Mouse (Mus musculus): Measurements from ENCODE around the gene Myo1h. TPM values are rescaled to one million over a fixed set of nuclear protein-coding genes. Genes with fewer than 3 reads are reported as not detected.

Myo1h gene
- polyA plus RNA-seq, 1 experiment from 2014 or later = 2.2 TPM

DNA sequence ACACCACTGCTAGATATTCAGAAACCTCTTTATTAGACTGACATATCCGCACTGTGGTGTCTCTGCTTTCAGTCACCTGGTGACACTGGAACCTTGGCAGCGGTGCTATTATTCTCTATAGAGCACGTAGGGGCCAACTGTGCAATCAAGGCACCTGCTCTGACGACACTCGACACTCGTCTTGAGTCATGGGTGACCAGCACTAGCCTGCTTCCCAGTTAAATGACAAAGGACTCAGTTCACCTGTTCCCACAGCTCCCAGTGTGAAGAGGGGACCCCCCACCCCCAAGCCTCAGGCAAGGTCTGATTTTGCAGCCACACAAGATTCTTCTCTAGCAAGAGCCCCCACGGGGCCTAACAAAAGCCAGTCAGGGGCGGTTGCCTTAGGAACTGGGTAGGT is 13.6 kb upstream of the Myo1h start:
- ATAC-seq (ENCODE audit: insufficient number of reproducible peaks, low FRiP score, low TSS enrichment, low read depth) = no peak
- H3K4me3 ChIP-seq = no peak overlapping the region
- H3K36me3 ChIP-seq = no peaks in the 10 kb centered on the region
- no peak overlapping the region for H3K27ac ChIP-seq
- 21% methylated on average over 8 of the region's 8 CpGs for WGBS
- H3K9ac ChIP-seq = no peak overlapping the region
- H3K9me3 ChIP-seq = no peaks in the 10 kb centered on the region
- peaks cover 83% of the 10 kb centered on the region for H3K27me3 ChIP-seq
- H3K4me2 ChIP-seq = no peak overlapping the region
- H3K4me1 ChIP-seq = peaks cover 15% of the 10 kb centered on the region

DNA sequence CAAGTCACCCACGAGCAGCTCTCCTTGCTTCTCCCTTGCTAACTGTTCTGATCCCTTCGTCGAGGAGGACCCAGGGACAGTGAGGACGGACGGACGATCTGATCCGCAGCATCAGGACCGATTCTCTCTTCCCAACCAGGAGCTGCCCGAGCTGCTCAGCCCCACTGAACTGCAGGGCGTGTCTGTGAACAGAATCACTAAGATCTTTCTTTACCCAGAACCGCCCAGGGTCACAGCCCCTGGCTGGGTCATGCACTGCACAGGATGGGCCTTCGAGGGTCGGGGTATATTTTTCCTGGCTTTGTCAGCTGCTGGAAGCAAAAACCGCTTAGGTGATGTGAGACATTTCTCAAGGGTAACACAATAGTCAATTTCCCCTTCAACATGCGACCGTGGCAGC is 13.0 kb upstream of the Myo1h start:
- Histone ChIP-seq H3K9ac (no peak overlapping the region), H3K4me1 (peaks cover 15% of the 10 kb centered on the region), H3K9me3 (no peaks in the 10 kb centered on the region), H3K4me3 (no peak overlapping the region), H3K27ac (no peak overlapping the region), H3K4me2 (no peak overlapping the region), H3K27me3 (peaks cover 78% of the 10 kb centered on the region), H3K36me3 (no peaks in the 10 kb centered on the region)
- WGBS = 37% methylated on average over 16 of the region's 16 CpGs
- ATAC-seq (ENCODE audit: insufficient number of reproducible peaks, low FRiP score, low TSS enrichment, low read depth) = no peak

DNA sequence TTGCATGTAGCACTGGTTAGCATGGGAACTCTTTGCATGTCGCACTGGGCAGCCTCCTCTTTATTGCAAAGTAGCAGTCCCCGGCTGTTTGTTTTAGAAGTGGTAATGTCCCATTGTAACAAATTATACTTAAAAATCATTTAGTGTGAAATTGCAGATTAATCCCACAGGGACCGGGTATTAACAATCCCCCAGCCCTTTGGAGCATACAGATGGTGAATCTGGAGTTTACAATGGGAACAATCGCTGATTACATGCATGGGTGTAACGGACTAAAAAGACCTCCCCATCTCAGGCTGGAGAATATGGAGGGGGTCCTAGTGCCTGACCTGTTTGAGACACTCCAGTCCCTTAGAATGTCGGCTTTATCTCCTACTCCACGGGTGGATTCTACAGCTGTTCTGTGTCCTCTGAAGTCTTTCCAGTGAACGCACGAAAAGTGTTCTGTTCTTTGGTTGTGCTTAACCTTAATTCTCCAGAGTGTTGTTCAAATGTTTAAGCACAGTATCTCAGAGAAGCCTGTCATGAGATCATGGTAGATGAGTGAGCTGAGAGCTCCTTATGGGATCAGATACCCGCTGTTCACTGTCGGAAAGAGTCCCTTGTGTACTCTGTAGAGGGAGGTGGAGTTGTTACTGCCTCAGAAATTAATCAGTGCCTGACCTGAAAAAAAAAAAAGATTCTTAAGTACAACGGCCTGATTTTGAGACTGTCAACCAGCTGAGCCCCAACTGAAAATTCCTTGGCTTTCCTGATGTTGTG is 9.4 kb upstream of the Myo1h start:
- WGBS = 51% methylated on average over 12 of the region's 12 CpGs
- Histone ChIP-seq H3K9me3 (no peaks in the 10 kb centered on the region), H3K4me2 (no peak overlapping the region), H3K4me1 (no peaks in the 10 kb centered on the region; the same call in none of the 2 replicates), H3K9ac (no peak overlapping the region), H3K4me3 (no peak overlapping the region), H3K27me3 (peaks cover 42% of the 10 kb centered on the region), H3K36me3 (no peaks in the 10 kb centered on the region), H3K27ac (no peak overlapping the region)
- no peak for ATAC-seq (ENCODE audit: insufficient number of reproducible peaks, low FRiP score, low TSS enrichment, low read depth)

DNA sequence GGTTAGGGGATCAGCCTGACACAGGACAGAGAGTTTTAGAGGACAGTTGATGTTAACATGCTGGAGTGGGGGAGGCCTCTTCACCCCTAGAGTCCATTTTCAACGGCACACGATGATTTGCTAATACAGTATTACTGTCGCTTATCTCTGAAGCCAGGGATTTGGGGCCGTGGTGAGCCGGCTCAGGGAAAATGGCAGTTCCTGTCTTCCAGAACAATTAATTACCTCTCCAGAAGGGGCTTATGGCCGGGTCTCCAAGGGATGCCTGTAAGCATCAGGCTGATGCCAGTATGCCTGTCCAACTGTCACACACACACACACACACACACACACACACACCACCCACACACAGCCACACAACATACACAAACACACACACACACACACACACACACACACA is 6.6 kb upstream of the Myo1h start:
- H3K27me3 ChIP-seq = peaks cover 14% of the 10 kb centered on the region
- ATAC-seq (ENCODE audit: insufficient number of reproducible peaks, low FRiP score, low TSS enrichment, low read depth) = no peak
- no peaks in the 10 kb centered on the region for H3K36me3 ChIP-seq
- no peak overlapping the region for H3K4me2 ChIP-seq
- no peaks in the 10 kb centered on the region; the same call in 1 of the 2 replicates for H3K4me1 ChIP-seq
- H3K27ac ChIP-seq = no peak overlapping the region
- no peak overlapping the region for H3K9ac ChIP-seq
- H3K4me3 ChIP-seq = no peak overlapping the region
- 44% methylated on average over 6 of the region's 6 CpGs for WGBS
- no peaks in the 10 kb centered on the region for H3K9me3 ChIP-seq

DNA sequence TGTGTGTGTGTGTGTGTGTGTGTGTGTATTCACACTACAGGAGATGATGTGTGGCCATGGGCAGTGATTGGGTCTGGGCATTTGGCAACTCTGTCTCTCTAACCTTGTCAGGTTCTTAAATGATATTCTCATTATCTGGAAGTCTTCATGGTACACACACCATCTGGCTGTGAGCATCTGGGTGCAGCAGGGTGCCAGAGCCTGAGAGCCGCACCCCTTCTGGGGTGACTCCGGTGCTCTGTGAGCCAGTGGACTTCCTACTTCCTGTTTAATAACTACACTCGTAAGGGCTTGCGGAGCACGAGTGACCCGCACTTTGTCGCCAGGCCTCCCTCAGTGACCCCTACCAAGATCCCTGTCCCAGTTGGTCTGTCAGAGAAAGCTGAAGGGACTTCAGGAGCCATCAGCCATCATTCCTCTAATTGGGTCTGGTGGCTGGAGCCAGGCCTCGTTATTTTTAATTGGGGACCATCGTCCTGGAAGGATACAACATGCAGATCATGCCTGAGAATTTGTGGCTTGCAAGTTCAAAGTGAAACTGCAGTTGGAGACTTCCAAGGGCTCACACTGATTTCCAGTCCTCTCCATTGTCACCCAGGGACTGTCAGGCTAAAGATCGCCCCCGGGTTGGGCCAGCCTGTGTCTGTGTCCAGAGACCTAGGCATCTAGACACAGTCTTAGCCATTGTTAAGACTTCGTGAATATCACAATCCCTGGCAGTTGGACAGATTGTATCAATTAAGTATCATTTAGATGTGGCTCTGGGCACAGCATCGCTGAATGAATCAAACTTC is 4.2 kb upstream of the Myo1h start:
- 38% methylated on average over 13 of the region's 13 CpGs for WGBS
- H3K4me3 ChIP-seq = no peak overlapping the region
- ATAC-seq (ENCODE audit: insufficient number of reproducible peaks, low FRiP score, low TSS enrichment, low read depth) = no peak
- H3K9me3 ChIP-seq = no peaks in the 10 kb centered on the region
- no peak overlapping the region for H3K4me2 ChIP-seq
- no peaks in the 10 kb centered on the region for H3K27me3 ChIP-seq
- no peak overlapping the region for H3K27ac ChIP-seq
- no peaks in the 10 kb centered on the region for H3K36me3 ChIP-seq
- H3K4me1 ChIP-seq = no peaks in the 10 kb centered on the region; the same call in 1 of the 2 replicates
- no peak overlapping the region for H3K9ac ChIP-seq

DNA sequence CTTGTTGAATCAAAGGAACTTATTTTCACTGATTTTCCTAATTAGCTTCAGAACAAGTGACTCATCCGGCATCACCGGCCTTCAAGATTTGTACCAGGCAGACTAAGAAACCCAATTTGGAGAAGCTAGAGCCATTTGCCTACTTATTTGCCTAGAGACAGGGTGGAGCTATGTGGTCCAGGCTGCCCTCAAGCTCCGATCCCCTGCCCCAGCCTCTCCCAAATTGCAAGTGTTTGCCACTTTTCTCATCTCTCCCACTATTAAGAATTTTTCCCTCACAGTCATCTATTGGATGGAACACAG is 3.6 kb upstream of the Myo1h start:
- no peak for ATAC-seq (ENCODE audit: insufficient number of reproducible peaks, low FRiP score, low TSS enrichment, low read depth)
- Histone ChIP-seq H3K4me1 (no peaks in the 10 kb centered on the region; the same call in 1 of the 2 replicates), H3K9me3 (no peaks in the 10 kb centered on the region), H3K9ac (no peak overlapping the region), H3K36me3 (no peaks in the 10 kb centered on the region), H3K4me3 (no peak overlapping the region), H3K27me3 (no peaks in the 10 kb centered on the region), H3K4me2 (no peak overlapping the region), H3K27ac (no peak overlapping the region)
- 56% methylated on average over 3 of the region's 3 CpGs for WGBS

DNA sequence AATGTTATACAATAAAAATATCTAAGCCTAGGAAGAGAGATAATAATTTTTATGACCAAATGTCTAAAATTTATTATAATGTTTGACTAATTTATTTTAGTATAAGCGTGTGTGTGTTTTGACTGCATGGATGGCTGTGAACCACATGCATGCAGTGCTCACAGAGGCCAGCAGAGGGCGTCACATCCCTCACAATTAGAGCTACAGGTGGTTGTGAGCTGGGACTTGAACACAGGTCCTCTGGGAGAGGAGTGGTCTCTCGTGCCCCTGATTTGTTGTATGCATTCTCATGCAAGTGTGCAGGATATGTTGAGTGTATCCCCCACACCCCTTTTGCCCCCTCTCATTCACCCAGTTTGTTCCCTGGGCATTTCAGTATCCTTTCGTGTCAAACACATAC is 2.9 kb upstream of the Myo1h start:
- no peaks in the 10 kb centered on the region for H3K36me3 ChIP-seq
- no peak overlapping the region for H3K27ac ChIP-seq
- H3K9ac ChIP-seq = no peak overlapping the region
- ATAC-seq (ENCODE audit: insufficient number of reproducible peaks, low FRiP score, low TSS enrichment, low read depth) = no peak
- H3K27me3 ChIP-seq = no peaks in the 10 kb centered on the region
- WGBS = 73% methylated on average over 4 of the region's 4 CpGs
- no peak overlapping the region for H3K4me2 ChIP-seq
- H3K4me1 ChIP-seq = no peaks in the 10 kb centered on the region; the same call in 1 of the 2 replicates
- no peaks in the 10 kb centered on the region for H3K9me3 ChIP-seq
- H3K4me3 ChIP-seq = no peak overlapping the region

DNA sequence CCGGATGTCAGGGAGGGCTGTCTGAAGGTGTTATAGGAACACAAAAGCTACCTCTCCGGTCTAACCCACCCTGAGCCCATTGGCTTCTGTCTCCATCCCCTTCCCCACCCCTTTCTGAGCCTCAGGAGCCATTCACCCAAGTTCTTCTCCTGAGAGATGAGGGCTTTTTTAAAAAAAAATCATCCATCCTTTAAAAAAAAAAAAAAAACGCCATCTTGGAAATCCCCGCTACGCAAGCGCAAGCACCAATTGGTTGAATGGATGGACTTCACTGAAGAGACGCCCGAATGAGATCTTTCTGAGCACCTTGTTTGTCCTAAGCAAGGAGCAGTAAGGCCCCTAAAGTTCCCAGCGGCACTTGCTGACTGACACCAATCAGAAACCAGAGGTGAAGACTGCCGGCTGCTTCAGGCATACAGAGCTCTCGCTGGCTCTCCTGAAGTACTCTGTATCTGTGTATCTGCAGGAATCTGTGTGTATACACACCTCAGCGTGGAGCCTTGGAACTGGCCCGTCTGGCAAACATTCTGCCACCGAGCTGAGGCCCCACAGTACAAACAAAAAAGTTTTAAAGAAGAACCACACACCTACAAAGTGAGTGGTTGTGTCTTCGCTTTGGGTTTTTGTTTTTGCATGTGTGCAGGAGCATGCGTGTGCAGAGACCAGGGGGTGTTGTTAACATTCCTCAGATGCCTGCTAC is 1.9 kb upstream of the Myo1h start:
- Histone ChIP-seq H3K27me3 (no peaks in the 10 kb centered on the region), H3K4me3 (no peak overlapping the region), H3K9me3 (no peaks in the 10 kb centered on the region), H3K9ac (no peak overlapping the region), H3K4me2 (no peak overlapping the region), H3K36me3 (no peaks in the 10 kb centered on the region), H3K27ac (no peak overlapping the region), H3K4me1 (no peaks in the 10 kb centered on the region; the same call in 1 of the 2 replicates)
- no peak for ATAC-seq (ENCODE audit: insufficient number of reproducible peaks, low FRiP score, low TSS enrichment, low read depth)
- WGBS = 80% methylated on average over 16 of the region's 16 CpGs

DNA sequence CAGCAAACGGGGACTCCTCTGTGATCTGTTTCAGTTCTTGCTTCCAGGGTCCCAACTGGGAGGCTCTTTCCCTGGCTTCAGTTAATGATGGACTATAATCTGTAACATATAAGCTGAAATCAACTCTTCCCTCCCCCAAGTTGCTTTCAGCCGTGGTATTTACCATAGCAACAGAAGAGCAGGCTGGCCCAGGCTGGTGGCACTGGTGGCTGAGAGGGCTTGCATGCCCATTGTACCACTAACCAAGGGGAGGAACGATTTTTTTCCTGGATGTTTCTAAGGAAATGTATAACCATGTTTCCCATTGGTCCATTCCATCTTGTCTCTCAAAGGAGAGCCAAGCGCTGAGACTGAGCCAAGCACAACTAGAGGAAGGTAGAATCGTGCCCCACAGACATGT is 570 bp upstream of the Myo1h start:
- 83% methylated on average over 5 of the region's 5 CpGs for WGBS
- Histone ChIP-seq H3K4me1 (no peaks in the 10 kb centered on the region; the same call in 1 of the 2 replicates), H3K36me3 (no peaks in the 10 kb centered on the region), H3K27ac (no peak overlapping the region), H3K4me2 (no peak overlapping the region), H3K27me3 (no peaks in the 10 kb centered on the region), H3K9ac (no peak overlapping the region), H3K4me3 (no peak overlapping the region), H3K9me3 (no peaks in the 10 kb centered on the region)
- ATAC-seq (ENCODE audit: insufficient number of reproducible peaks, low FRiP score, low TSS enrichment, low read depth) = no peak

DNA sequence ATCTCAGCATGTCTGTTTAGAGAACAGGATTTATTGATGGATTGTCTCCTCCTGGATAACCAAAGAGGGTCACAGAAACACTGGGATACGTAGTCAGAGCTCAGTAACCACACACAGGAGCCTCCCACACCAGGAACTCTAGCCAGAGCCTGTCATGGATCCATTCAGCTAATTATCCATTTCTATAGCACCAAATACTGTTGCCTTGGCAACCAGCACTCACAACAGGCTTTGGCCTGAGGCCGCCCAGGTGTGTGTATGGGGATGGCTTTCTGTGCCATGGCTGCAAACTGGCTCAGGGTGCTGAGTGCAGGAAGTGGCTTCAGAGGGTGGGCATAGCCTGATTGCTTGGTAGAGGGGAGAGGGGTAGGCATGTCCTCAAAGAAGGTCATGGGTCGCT is 1.0 kb downstream of the Myo1h start:
- Histone ChIP-seq H3K4me1 (no peaks in the 10 kb centered on the region), H3K36me3 (no peaks in the 10 kb centered on the region), H3K9me3 (no peaks in the 10 kb centered on the region), H3K9ac (no peak overlapping the region), H3K4me2 (no peak overlapping the region), H3K27ac (no peak overlapping the region), H3K4me3 (no peak overlapping the region), H3K27me3 (no peaks in the 10 kb centered on the region)
- WGBS = 65% methylated on average over 3 of the region's 3 CpGs
- ATAC-seq (ENCODE audit: insufficient number of reproducible peaks, low FRiP score, low TSS enrichment, low read depth) = no peak

DNA sequence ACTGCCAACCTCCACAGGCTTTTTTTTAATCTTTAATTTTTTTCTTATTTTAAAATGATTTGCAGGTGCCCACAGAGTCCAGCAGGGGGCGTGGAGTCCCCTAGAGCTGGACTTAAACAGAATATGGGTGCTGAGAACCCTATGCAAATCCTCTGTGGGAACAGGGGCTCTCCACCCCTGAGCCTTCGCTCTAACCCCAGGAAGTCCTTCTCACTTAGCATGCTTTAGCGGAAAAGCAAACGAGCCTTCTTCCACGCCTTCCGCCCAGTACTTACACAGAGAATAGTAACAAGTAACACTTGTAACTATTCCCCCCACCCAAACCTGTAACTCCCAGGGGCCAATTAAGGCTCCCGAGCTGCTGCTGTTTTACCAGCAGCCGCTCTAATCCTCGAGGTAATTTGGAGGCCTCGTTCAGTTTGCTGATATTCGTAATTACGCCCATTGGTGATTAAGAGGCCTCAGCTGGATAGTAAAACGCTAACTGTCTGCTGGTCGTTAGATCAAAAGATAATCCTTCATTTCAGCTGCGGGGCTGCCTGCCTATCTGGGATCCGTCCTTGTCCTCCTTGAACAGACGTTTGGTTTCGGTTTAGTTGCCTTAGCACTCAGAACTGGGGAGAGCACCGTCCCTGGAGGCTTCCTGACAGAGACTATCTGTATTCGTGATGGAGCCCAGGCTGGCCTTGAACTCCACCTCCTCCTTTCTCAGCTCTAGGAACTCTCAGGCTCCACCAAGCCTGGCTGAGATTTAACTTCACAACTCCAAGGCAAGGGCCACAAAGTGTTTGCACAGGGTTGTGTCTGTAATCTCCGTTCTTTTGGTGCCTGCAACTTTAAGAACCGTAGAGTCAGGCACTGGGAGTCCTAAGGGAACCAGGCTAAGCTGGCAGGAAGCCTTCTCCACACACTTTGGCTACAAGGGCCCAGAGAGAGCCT is 8.0 kb downstream of the Myo1h start:
- Histone ChIP-seq H3K4me2 (0 out of 2 replicates have a peak overlapping the region, but pooled peaks have one; percentile 2), H3K4me1 (peaks cover 19% of the 10 kb centered on the region), H3K27me3 (no peaks in the 10 kb centered on the region), H3K36me3 (no peaks in the 10 kb centered on the region), H3K27ac (no peak overlapping the region), H3K9me3 (no peaks in the 10 kb centered on the region), H3K9ac (no peak overlapping the region), H3K4me3 (no peak overlapping the region)
- WGBS = 19% methylated on average over 22 of the region's 22 CpGs
- no peak for ATAC-seq (ENCODE audit: insufficient number of reproducible peaks, low FRiP score, low TSS enrichment, low read depth)

All from limb, embryonic 15.5 days (tissue).